Mouse (Mus musculus) lung, postnatal 10 days (tissue): ENCODE measurements around the gene Podn.
A peak's percentile ranks its signal among the peaks of the same experiment; 100 is the strongest.

Experiments used
- DNase-seq: peaks from one replicate; pipeline ENCODE4 v3.0.0; 2021

The Podn gene

DNA sequence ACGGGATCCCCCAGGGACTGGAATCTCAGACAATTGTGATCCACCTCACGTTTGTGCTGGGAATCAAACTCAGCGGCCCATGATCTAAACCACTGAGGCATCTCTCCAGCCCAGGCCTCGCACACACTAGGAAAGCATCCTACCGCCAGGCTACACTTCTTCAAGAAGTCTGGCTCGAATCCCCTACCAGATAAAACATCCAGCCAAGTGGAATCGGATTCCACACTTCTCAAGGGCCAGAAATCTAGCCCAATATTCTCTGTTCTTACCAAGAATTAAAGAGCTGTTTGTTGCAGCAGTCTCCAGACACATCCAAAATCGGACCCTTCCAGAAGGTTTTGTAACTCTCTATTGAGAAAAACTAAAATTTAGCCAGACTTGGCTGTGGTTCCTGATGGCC, 59.2 kb downstream of the Podn start:
- DNase-seq, result no peak

DNA sequence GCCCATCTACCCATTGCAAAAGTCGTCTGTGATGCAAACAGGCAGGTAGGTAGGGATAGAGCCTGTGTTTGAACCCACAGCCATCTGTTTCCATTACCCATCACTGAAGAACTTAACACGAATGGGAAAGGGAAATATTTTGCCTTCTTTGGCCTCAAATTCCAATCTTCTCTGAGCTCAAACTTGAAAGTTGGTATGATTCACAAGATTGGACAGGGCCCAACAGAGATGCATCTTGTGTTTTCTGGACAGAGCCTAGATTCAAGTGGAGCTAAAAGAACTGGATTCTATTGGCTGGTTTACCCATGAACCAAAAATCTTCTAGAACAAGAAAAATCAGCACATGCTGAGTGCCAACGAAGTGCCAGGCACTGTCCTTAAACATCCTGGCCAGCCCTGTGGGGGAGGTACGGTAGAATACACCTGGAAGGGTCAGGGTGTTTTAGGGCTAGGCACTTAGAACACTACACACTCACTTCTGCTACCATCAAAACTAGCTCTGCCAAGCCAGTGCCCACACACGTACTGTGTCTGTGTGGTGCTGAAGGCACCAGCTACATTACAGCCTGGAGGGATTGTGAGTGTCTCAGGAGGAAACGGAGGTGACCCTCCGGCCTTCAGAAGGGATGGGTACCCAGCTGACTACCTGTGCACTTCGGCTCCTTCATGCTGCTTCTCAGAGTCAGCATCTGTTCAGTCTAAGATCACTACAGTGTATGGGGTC, 63.0 kb downstream of the Podn start:
- peak; percentile 36 for DNase-seq

DNA sequence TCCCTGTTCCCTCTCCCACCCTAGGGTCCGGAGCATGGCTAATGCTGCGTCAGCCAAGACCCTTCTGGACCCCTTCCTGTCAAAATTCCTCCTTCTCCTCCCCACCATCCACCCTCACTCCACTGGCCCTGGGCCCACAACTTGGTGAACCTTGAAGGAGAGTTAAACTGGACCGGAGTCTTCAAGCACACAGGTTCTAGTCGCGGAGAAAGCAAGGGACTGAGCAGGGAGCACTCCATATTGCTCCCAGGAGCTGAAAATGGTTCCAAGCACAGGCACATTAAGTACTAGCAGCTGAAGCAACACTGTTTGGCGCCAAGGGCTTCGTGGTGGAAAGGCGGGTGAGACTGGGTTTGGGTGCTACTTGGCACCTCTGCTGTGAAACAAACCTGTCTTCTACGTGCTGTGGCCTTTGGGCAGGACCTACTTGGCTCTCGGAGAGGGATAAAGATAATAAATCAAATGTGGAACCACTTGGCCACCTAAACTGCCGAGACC, 63.8 kb downstream of the Podn start:
- no peak for DNase-seq

- DNase-seq, result peak; percentile 75
Observed at GRCm38 (mm10) chr4:108031502-108032351, 64.5 kb downstream of the Podn start.

- no peak for DNase-seq
Observed at GRCm38 (mm10) chr4:108030888-108031501, 65.2 kb downstream of the Podn start.

DNA sequence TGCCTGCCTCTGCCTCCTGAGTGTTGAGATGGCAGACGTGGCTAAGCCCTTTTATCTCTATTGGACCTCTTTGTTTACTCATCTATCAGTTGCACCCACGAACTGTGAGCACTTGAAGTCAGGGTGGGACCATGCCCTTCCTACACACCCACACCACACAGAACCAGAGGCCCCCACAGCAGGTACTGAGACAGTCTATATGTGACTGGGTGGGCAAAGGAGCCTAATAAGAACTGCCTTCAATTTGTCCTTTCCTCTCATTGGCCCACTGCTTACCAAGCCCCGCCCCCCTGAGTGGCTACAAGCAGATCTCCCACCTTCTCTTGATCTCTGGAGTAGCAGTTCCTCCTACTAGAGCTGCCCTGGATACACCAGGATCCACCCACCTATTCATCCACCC, 70.1 kb downstream of the Podn start:
- no peak for DNase-seq

- DNase-seq, result peak; percentile 70
Observed at GRCm38 (mm10) chr4:108025269-108025668, 71.0 kb downstream of the Podn start.

DNA sequence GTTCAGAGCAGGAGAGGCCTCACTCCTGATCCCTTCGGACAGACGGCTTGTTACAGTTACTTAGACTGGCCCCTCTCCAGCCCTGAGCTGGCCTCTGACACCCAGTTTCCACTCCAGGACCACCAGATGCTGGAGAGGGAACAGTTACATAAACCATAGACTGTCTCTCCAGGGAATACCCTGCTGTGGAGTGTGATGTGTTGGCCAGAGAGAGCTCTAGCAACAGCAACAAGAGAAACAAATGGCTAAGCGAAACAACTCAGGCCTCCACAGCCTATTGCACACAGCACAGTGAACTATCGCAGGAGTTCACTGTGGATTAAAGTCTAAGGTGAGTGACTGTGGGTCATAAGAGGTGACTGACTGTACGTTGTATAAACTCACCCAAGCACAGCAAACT, 71.6 kb downstream of the Podn start:
- DNase-seq, result peak; percentile 64

DNA sequence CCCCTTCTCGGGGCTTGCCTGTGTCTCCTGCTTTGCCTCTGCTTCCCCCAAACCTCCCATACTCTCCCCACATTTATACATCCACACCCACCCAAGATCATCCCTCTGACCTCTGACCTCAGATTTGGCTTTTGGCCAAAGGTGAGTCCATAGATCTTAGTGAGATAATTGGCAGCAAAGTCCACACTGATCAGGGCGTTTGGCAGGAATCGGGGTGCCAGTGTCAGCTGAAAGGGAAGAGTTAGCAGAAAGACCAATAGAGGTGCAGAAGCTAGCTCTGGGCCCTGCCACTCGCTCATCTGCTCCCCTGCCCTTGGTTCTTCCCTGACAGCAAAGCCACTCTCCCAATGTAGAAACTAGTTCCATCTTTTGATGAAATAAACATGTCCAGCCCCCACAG, 73.1 kb downstream of the Podn start:
- no peak for DNase-seq

DNA sequence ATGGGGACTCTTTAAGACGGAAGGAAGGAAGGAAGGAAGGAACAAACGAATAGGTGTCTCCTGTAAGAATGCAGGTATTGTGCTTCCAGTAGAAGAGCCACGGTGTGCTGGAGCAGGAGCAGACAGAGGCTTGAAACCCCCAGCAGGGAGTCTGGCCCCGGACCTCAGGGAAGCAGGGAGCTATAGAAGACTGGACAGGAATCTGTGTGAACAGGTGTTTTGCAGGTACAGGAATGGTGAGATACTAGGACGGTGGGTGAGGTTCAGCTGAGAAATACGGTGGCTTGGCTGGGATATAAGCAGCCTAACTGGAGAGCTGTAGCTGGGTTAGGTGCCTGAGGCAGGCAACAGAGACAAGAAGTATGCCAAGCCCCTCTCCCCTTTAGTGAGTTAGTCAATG, 76.1 kb downstream of the Podn start:
- DNase-seq, result no peak

DNA sequence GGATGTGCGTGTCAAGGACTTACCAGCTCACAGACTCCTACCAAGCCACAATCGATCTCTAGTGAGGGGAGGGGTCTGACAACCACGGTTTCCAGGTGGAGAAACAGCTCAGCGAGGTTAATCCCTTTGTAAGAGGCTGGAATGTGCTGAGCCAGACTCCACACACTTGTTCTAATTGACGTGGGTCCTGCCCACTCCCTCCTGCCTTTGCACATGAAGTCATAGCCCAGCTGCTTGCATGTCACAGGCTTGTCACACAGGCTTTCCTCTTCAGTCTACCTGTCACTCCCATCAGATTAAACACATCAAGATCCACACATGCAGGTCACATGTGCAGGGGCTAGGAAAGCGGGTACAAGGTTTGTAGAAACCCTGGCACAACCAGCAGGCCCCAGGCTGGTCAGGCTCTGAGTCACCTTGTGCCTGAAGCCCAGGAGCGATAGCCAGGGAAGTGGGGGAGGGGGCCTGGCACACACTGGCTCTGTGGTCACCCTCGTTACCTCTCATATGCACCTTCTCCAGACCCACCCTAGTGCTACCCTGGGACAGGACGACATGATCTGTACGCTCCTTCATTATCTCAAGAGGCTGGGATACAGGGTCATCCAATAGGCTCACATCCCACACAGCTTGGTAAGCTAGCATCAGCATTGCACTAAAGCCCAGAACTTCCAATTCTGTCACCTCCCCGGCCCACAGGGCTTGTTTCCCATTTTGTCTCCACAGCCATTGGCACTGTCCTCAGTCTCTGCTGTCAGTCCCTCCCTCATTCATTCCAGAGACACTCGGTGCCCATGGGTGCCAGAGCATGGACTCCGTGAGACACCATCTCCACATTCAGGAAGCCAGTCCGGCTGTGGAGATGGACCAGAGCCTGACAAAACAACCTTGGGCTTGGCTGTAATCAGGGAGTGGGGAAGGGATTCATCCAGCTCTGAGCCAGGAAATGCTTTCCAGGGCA, 77.0 kb downstream of the Podn start:
- DNase-seq, result peak; percentile 61

DNA sequence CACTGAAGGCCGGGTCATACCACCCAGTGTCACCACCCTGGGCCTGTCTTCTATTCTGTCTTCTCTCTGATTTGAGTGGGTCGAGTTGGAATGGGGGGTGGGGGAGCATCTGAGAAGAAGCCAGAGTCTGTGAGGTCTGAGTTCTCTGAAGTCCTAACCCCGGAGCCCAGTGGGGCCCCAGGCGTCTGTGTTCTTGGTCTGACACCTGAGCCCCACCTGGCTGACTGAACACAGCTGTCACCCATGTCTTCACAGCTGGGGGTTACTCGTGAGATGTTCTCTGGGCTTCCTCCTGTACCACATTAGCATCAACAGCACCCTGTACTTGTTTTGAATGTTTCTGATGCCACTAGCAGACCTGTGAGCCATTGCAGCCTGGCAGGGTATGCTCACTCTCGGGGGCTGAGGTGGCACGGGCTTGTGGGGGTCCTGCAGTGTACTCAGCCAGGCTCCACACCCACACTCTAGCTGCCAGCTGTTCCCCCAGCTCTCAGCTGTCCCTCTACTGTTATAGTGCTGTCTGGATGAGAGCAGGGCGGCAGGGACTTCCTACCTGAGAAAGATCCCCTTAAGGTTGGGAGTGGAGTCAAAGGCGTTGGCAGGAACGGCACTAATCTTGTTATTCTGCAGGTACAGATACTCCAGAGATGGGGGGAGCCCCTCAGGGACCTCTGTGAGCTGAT, 77.9 kb downstream of the Podn start:
- no peak for DNase-seq

- no peak for DNase-seq
Observed at GRCm38 (mm10) chr4:108017839-108018238, 78.4 kb downstream of the Podn start.

- DNase-seq, result peak; percentile 47
Observed at GRCm38 (mm10) chr4:108016321-108016720, 79.9 kb downstream of the Podn start.

GRCm38 (mm10) chr4:108015067-108015765, 81.0 kb downstream of the Podn start:
- peak; percentile 84 for DNase-seq

DNA sequence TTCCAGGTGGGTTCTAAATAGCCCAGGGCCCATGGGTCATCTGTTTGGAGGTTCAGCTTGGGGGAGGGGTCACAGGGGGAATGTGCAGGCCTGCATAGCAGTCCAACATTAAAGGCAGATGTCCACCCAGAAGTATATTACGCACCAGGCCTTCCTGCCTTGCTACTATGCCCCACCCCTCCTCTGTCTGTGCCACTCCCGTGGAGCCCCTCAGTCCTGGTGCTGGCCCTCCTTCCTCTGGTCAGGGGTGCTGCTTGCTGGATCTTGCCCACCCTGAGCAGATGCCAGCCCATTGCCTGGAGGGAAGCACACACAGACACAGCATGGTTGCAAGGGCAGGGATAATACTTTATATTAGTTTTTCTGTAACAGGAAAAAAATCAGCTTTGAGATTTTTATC, 81.8 kb downstream of the Podn start:
- DNase-seq, result no peak

- DNase-seq, result no peak
Observed at GRCm38 (mm10) chr4:108008541-108008940, 87.7 kb downstream of the Podn start.

DNA sequence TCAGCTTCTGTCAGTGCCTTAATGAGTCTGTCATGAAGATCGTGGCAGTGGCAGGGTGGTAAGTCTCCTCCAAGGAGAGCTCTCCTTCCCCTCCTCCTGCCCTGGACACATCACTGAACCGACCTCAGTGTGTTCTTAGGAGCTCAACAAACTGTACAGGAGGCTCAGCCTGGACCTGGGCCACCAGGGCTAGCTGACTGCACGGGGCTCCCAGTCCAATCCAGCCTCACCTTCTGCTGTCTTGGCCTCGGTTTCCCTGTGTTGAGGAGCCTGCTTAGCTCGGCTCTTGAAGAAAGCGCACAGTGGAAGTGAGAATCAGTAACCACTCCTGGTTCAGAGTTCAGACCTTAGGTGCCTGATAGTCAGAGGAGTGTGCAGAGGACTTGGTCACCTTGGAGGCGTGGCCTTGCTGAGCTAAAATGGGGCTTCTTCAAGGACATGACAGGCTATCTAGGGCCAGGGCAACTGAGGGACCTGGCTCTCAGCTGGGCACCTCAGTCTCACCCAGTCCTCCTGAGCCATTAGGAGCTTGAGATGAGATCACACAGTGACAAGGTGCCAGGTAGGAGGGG, 88.6 kb downstream of the Podn start:
- no peak for DNase-seq

DNA sequence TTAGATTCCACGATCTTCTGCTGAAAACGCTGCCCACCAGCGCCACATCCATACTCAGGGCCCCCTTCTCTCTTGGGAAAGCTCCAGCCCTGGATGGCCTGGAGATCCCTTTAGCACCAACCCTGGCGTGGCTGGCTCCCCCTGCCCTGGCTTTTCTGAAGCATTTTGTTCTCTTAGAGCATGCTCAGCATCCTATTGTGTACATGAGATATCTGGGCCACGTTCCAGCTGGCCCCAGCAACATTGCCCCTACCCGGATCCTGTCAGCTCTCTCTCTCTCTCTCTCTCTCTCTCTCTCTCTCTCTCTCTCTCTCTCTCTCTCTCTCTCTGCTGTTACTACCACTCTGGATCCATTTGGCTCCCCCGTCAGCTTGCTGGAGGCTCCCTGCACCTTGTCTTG, 90.9 kb downstream of the Podn start:
- peak; percentile 67 for DNase-seq

GRCm38 (mm10) chr4:107999380-107999779, 96.9 kb downstream of the Podn start:
- DNase-seq, result no peak
